11 mouse cellular contexts compared by ENCODE assay signal in the genomic region with DNA sequence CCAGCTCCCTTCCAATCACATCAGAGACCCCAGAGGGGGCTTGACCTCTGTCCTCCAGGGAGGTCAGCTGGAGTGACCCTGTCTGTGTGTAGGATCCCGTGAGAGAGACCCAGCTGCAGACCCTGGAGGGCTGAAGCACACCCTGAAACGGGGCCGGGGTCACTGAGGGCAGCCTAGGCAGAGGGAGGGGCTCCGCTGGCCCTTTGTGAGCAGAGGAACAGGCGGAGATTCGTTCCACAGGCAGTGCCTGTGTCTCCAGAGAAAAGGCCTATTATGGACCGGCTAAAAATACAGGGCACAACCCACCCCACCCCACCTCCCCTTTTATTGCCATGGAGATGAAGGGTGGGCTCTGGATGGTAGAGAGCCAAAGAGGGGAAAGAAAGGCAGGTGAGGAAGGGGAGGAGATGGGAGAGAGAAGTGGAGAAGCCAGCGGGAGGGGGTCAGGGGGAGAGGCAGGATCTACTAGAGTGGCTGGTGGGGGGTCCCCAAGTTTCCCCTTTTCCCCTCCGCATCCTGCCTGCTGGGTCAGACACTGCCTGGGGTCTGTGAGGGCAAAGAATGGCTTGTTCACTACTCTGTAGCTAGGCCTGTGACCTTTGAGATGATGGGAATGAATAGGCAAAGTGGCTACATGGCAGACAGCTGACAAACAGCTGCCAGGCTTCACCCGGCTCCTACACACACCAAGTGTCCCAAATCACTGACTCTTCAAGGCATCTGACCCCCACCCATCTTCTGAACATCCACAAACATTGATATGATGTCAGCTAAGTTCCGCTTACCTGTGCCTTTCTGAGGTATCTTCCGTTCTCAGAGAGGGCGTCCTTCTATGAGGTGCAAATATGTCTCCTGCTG. TPM values are rescaled to one million over a fixed set of nuclear protein-coding genes. Genes with fewer than 3 reads are reported as not detected.
DNase-seq lines count a peak whose midpoint lies in the region; ATAC-seq lines count a peak whose summit lies in the region.
"Had no signal": no experiment of that assay in that cellular context is flagged by ENCODE, and none has a peak within 500 bp of the region (broad histone marks: within the 10 kb centered on the region; RNA-seq: fewer than 3 reads in every experiment).

No protein-coding gene starts in this region.

- H3K9me3 ChIP-seq in intestine, embryonic 14.5 days (ENCODE audit: control insufficient read depth, low read length) = no peaks in the 10 kb centered on the region
- no peaks in the 10 kb centered on the region for H3K9me3 ChIP-seq in intestine, embryonic 15.5 days
- H3K9me3 ChIP-seq in embryonic facial prominence, embryonic 11.5 days (replicated peaks; ENCODE audit: control insufficient read depth, low read length) = no peaks in the 10 kb centered on the region
- no peaks in the 10 kb centered on the region for H3K9me3 ChIP-seq in limb, embryonic 10.5 days (replicated peaks)
- H3K9me3 ChIP-seq in neural tube, embryonic 15.5 days (replicated peaks) = no peaks in the 10 kb centered on the region

- H3K36me3 ChIP-seq in intestine, embryonic 14.5 days (ENCODE audit: control insufficient read depth, insufficient read depth, low read length) = no peaks in the 10 kb centered on the region
- no peaks in the 10 kb centered on the region for H3K36me3 ChIP-seq in intestine, embryonic 15.5 days
- H3K36me3 ChIP-seq in embryonic facial prominence, embryonic 11.5 days (replicated peaks; ENCODE audit: control insufficient read depth, insufficient read depth, low read depth, low read length) = no peaks in the 10 kb centered on the region
- H3K36me3 ChIP-seq in limb, embryonic 10.5 days = no peaks in the 10 kb centered on the region
- no peaks in the 10 kb centered on the region for H3K36me3 ChIP-seq in neural tube, embryonic 15.5 days

- no peaks in the 10 kb centered on the region for H3K27me3 ChIP-seq in intestine, embryonic 14.5 days (replicated peaks; ENCODE audit: control insufficient read depth, insufficient read depth, low read length)
- H3K27me3 ChIP-seq in intestine, embryonic 15.5 days (replicated peaks) = peaks cover 3% of the 10 kb centered on the region; the same call in 1 of the 2 replicates
- H3K27me3 ChIP-seq in embryonic facial prominence, embryonic 11.5 days (ENCODE audit: control insufficient read depth, insufficient read depth, low read length) = no peaks in the 10 kb centered on the region
- H3K27me3 ChIP-seq in limb, embryonic 10.5 days (ENCODE audit: low read depth, poor library complexity, severe bottlenecking) = no peaks in the 10 kb centered on the region
- no peaks in the 10 kb centered on the region for H3K27me3 ChIP-seq in neural tube, embryonic 15.5 days (replicated peaks)

- H3K4me3 ChIP-seq in intestine, embryonic 14.5 days (ENCODE audit: low read depth, low read length) = no peak overlapping the region
- H3K4me3 ChIP-seq in intestine, embryonic 15.5 days (replicated peaks) = no peak overlapping the region
- H3K4me3 ChIP-seq in embryonic facial prominence, embryonic 11.5 days (ENCODE audit: low read depth, low read length) = no peak overlapping the region
- H3K4me3 ChIP-seq in limb, embryonic 10.5 days = peak overlapping the region; percentile 38
- no peak overlapping the region for H3K4me3 ChIP-seq in neural tube, embryonic 15.5 days (replicated peaks)

- 47% methylated on average over 13 of the region's 13 CpGs for WGBS in intestine, embryonic 14.5 days
- 49% methylated on average over 13 of the region's 13 CpGs for WGBS in intestine, embryonic 15.5 days
- 24% methylated on average over 13 of the region's 13 CpGs for WGBS in embryonic facial prominence, embryonic 11.5 days
- WGBS in limb, embryonic 10.5 days = 32% methylated on average over 13 of the region's 13 CpGs
- WGBS in neural tube, embryonic 15.5 days = 25% methylated on average over 13 of the region's 13 CpGs

- no peak for DNase-seq in intestine, embryonic 14.5 days (ENCODE audit: low spot score)
- peak; percentile 66 for DNase-seq in embryonic facial prominence, embryonic 11.5 days (ENCODE audit: low spot score)
- peak; percentile 62 for DNase-seq in limb, embryonic 10.5 days (ENCODE audit: low spot score)
- no peak for DNase-seq in adrenal gland, adult 2 months
- no peak for DNase-seq in cerebellum, postnatal 4 days (ENCODE audit: low spot score in 2 of 2)
- no peak for DNase-seq in lung, postnatal 14 days
- DNase-seq: cerebellum, adult 18-20 months; layer of hippocampus, postnatal 36 days had no signal

- H3K27ac ChIP-seq in intestine, embryonic 14.5 days (ENCODE audit: low read depth) = no peak overlapping the region
- H3K27ac ChIP-seq in intestine, embryonic 15.5 days = no peak overlapping the region
- peak overlapping the region; percentile 54 for H3K27ac ChIP-seq in embryonic facial prominence, embryonic 11.5 days (replicated peaks; ENCODE audit: low read depth, low read length)
- peak overlapping the region; percentile 81 for H3K27ac ChIP-seq in limb, embryonic 10.5 days
- no peak overlapping the region for H3K27ac ChIP-seq in neural tube, embryonic 15.5 days (replicated peaks)

- H3K4me1 ChIP-seq in intestine, embryonic 14.5 days (replicated peaks; ENCODE audit: control insufficient read depth, insufficient read depth, low read length) = peaks cover 10% of the 10 kb centered on the region
- H3K4me1 ChIP-seq in intestine, embryonic 15.5 days (replicated peaks) = peaks cover 13% of the 10 kb centered on the region; the same call in 1 of the 2 replicates
- H3K4me1 ChIP-seq in embryonic facial prominence, embryonic 11.5 days (ENCODE audit: control insufficient read depth, insufficient read depth, low read length) = peaks cover 8% of the 10 kb centered on the region; the same call in 1 of the 2 replicates
- peaks cover 70% of the 10 kb centered on the region for H3K4me1 ChIP-seq in limb, embryonic 10.5 days
- H3K4me1 ChIP-seq in neural tube, embryonic 15.5 days = peaks cover 56% of the 10 kb centered on the region

- H3K4me2 ChIP-seq in intestine, embryonic 14.5 days (ENCODE audit: low read length) = no peak overlapping the region
- no peak overlapping the region for H3K4me2 ChIP-seq in intestine, embryonic 15.5 days (replicated peaks)
- H3K4me2 ChIP-seq in embryonic facial prominence, embryonic 11.5 days (ENCODE audit: low read depth, low read length) = no peak overlapping the region
- H3K4me2 ChIP-seq in neural tube, embryonic 15.5 days = no peak overlapping the region

- 0 out of 2 replicates have a peak, but pooled peaks have one; percentile 33 for ATAC-seq in intestine, embryonic 14.5 days (replicated peaks; ENCODE audit: low FRiP score, low TSS enrichment, low read depth)
- ATAC-seq in intestine, embryonic 15.5 days = no peak
- ATAC-seq in embryonic facial prominence, embryonic 11.5 days (replicated peaks; ENCODE audit: insufficient number of reproducible peaks, low FRiP score, low TSS enrichment, low read depth) = peak; percentile 84
- ATAC-seq in neural tube, embryonic 15.5 days (ENCODE audit: low FRiP score) = no peak; the same call in 1 of the 2 replicates

- H3K9ac ChIP-seq in intestine, embryonic 14.5 days (ENCODE audit: low read length) = no peak overlapping the region
- H3K9ac ChIP-seq in intestine, embryonic 15.5 days = no peak overlapping the region
- H3K9ac ChIP-seq in embryonic facial prominence, embryonic 11.5 days (replicated peaks; ENCODE audit: low read length) = 0 out of 2 replicates have a peak overlapping the region, but pooled peaks have one; percentile 11
- 0 out of 2 replicates have a peak overlapping the region, but pooled peaks have one; percentile 7 for H3K9ac ChIP-seq in neural tube, embryonic 15.5 days (replicated peaks)

RNA-seq across cellular contexts. Expression of a gene that starts 16.6 kb away (rescaled TPM):
- 64.2 and 70.1 TPM in 2 replicates for polyA plus RNA-seq in intestine, embryonic 14.5 days (2014; fragmentation: Nextera tagmentation; extraction: Ambion mirVana)
- 64.2 and 66.7 TPM in 2 replicates for polyA plus RNA-seq in intestine, embryonic 15.5 days (2015; fragmentation: Nextera tagmentation; extraction: Ambion mirVana)
- 76.0 and 76.2 TPM in 2 replicates for polyA plus RNA-seq in embryonic facial prominence, embryonic 11.5 days (2014; fragmentation: Nextera tagmentation; extraction: Ambion mirVana)
- polyA plus RNA-seq in limb, embryonic 10.5 days (2016; fragmentation: Nextera tagmentation; extraction: Ambion mirVana) = 85.3 and 90.0 TPM in 2 replicates
- polyA plus RNA-seq in neural tube, embryonic 15.5 days (2015; fragmentation: Nextera tagmentation; extraction: Ambion mirVana) = 82.4 and 85.7 TPM in 2 replicates
- 10 to 100 TPM; 39.8 to 52.9 TPM for total RNA-seq in adrenal gland, adult 2 months (2021)
- 32.8 and 35.4 TPM in 2 replicates for polyA plus RNA-seq in adrenal gland, adult 2 months (2012; rRNA removed)

RNA-seq across cellular contexts. Expression of a gene that starts 28.2 kb away (rescaled TPM):
- polyA plus RNA-seq in intestine, embryonic 14.5 days (2014; fragmentation: Nextera tagmentation; extraction: Ambion mirVana) = 56.8 and 62.5 TPM in 2 replicates
- 84.7 and 86.9 TPM in 2 replicates for polyA plus RNA-seq in intestine, embryonic 15.5 days (2015; fragmentation: Nextera tagmentation; extraction: Ambion mirVana)
- 1.7 and 2.8 TPM in 2 replicates for polyA plus RNA-seq in embryonic facial prominence, embryonic 11.5 days (2014; fragmentation: Nextera tagmentation; extraction: Ambion mirVana)
- polyA plus RNA-seq in limb, embryonic 10.5 days (2016; fragmentation: Nextera tagmentation; extraction: Ambion mirVana) = 0.58 and 0.71 TPM in 2 replicates
- 0.47 and 5.2 TPM in 2 replicates for polyA plus RNA-seq in neural tube, embryonic 15.5 days (2015; fragmentation: Nextera tagmentation; extraction: Ambion mirVana)
- under 1 TPM; 0.52 to 0.66 TPM for total RNA-seq in adrenal gland, adult 2 months (2021)
- polyA plus RNA-seq in adrenal gland, adult 2 months (2012; rRNA removed) = not detected in 2 replicates
- total RNA-seq: layer of hippocampus, postnatal 36 days had no signal
- polyA plus RNA-seq: frontal cortex, adult 2 months had no signal

RNA-seq across cellular contexts. Expression of a gene that starts 44.1 kb away (rescaled TPM):
- polyA plus RNA-seq in intestine, embryonic 14.5 days (2014; fragmentation: Nextera tagmentation; extraction: Ambion mirVana) = 40.9 and 44.1 TPM in 2 replicates
- polyA plus RNA-seq in intestine, embryonic 15.5 days (2015; fragmentation: Nextera tagmentation; extraction: Ambion mirVana) = 81.9 and 92.8 TPM in 2 replicates
- 26.7 and 29.0 TPM in 2 replicates for polyA plus RNA-seq in embryonic facial prominence, embryonic 11.5 days (2014; fragmentation: Nextera tagmentation; extraction: Ambion mirVana)
- polyA plus RNA-seq in limb, embryonic 10.5 days (2016; fragmentation: Nextera tagmentation; extraction: Ambion mirVana) = 31.3 and 33.0 TPM in 2 replicates
- polyA plus RNA-seq in neural tube, embryonic 15.5 days (2015; fragmentation: Nextera tagmentation; extraction: Ambion mirVana) = 30.8 and 35.8 TPM in 2 replicates
- 10 to 100 TPM; 29.3 to 37.4 TPM for total RNA-seq in adrenal gland, adult 2 months (2021)
- polyA plus RNA-seq in adrenal gland, adult 2 months (2012; rRNA removed) = 43.0 and 52.9 TPM in 2 replicates

RNA-seq across cellular contexts. Expression of a gene that starts 50.0 kb away (rescaled TPM):
- polyA plus RNA-seq in intestine, embryonic 14.5 days (2014; fragmentation: Nextera tagmentation; extraction: Ambion mirVana) = 100 and 102 TPM in 2 replicates
- 93.5 and 94.6 TPM in 2 replicates for polyA plus RNA-seq in intestine, embryonic 15.5 days (2015; fragmentation: Nextera tagmentation; extraction: Ambion mirVana)
- polyA plus RNA-seq in embryonic facial prominence, embryonic 11.5 days (2014; fragmentation: Nextera tagmentation; extraction: Ambion mirVana) = 61.1 and 61.2 TPM in 2 replicates
- 25.9 and 39.9 TPM in 2 replicates for polyA plus RNA-seq in limb, embryonic 10.5 days (2016; fragmentation: Nextera tagmentation; extraction: Ambion mirVana)
- polyA plus RNA-seq in neural tube, embryonic 15.5 days (2015; fragmentation: Nextera tagmentation; extraction: Ambion mirVana) = 29.2 and 42.0 TPM in 2 replicates
- total RNA-seq in adrenal gland, adult 2 months (2021) = 10 to 100 TPM; 57.1 to 76.8 TPM
- 90.7 and 107 TPM in 2 replicates for polyA plus RNA-seq in adrenal gland, adult 2 months (2012; rRNA removed)

Comparison
In these comparisons a context has a peak if more than half of its experiments do, and no peak if none do; other contexts are left out.
1. ATAC-seq: peak in intestine, embryonic 14.5 days (single experiment) and embryonic facial prominence, embryonic 11.5 days (single experiment); none in intestine, embryonic 15.5 days (single experiment) and neural tube, embryonic 15.5 days (single experiment).
2. DNase-seq: peak in embryonic facial prominence, embryonic 11.5 days (single experiment) and limb, embryonic 10.5 days (single experiment); none in intestine, embryonic 14.5 days (single experiment), adrenal gland, adult 2 months (single experiment), cerebellum, postnatal 4 days (0 of 2) and lung, postnatal 14 days (single experiment).
3. H3K27ac ChIP-seq: peak in embryonic facial prominence, embryonic 11.5 days (single experiment) and limb, embryonic 10.5 days (single experiment); none in intestine, embryonic 14.5 days (single experiment), intestine, embryonic 15.5 days (single experiment) and neural tube, embryonic 15.5 days (single experiment).
4. H3K9ac ChIP-seq: peak in embryonic facial prominence, embryonic 11.5 days (single experiment) and neural tube, embryonic 15.5 days (single experiment); none in intestine, embryonic 14.5 days (single experiment) and intestine, embryonic 15.5 days (single experiment).